Mouse (Mus musculus) left cerebral cortex, postnatal 14 days (tissue): ENCODE measurements around the gene Mxi1. TPM values are rescaled to one million over a fixed set of nuclear protein-coding genes. Genes with fewer than 3 reads are reported as not detected.
A peak's percentile ranks its signal among the peaks of the same experiment; 100 is the strongest.

Source experiments
- DNase-seq, 2 experiments: peaks; one replicate each; pipeline ENCODE4 v3.0.0; 2021 to 2022; ENCODE audit warnings: low spot score in 2 of 2, mixed read lengths in 1 of 2
- intact Hi-C: fragments of 180-260 bp; cut with DNase I; formaldehyde crosslinking; loops from one replicate; pipeline ENCODE4 v1.15.1; 2025
- total RNA-seq, 2 experiments: library from RNA; stranded (reverse); gene quantifications; 2 replicates each; pipeline ENCODE4 v1.2.3; 2021

The Mxi1 gene
- total RNA-seq, 2 experiments from 2014 or later: 80.7 to 83.7 TPM

GRCm38 (mm10) chr19:53408398-53408797, 98.1 kb downstream of the Mxi1 start:
- intact Hi-C loops: no loop called here
- DNase-seq: no peak

- no peak for DNase-seq
- intact Hi-C loops: no loop called here
These were observed 99.5 kb downstream of the Mxi1 start for GRCm38 (mm10) chr19:53409663-53410307.

GRCm38 (mm10) chr19:53412149-53412848, 102.0 kb downstream of the Mxi1 start:
- intact Hi-C loops: no loop called here
- no peak for DNase-seq

- DNase-seq: no peak
- intact Hi-C loops: no loop called here
These were observed 103.5 kb downstream of the Mxi1 start for GRCm38 (mm10) chr19:53413617-53414380.

- intact Hi-C loops: loop anchor here (5.0 kb wide), 1 partner anchor 118 kb away; no protein-coding TSS in a partner anchor
- DNase-seq: no peak
These were observed 104.3 kb downstream of the Mxi1 start for GRCm38 (mm10) chr19:53414650-53415049.

- intact Hi-C loops: loop anchor here (5.0 kb wide), 1 partner anchor 117 kb away; no protein-coding TSS in a partner anchor
- DNase-seq: peak; percentile 41 to 58
These were observed 104.9 kb downstream of the Mxi1 start for GRCm38 (mm10) chr19:53415198-53415597.

- DNase-seq: peak; percentile 23 to 37
- intact Hi-C loops: loop anchor here (5.0 kb wide), 1 partner anchor 112 kb away; no protein-coding TSS in a partner anchor
These were observed 109.5 kb downstream of the Mxi1 start for GRCm38 (mm10) chr19:53419834-53420233.

GRCm38 (mm10) chr19:53420924-53421582, 110.7 kb downstream of the Mxi1 start:
- intact Hi-C loops: no loop called here
- DNase-seq: peak; percentile 69 to 76

- no peak for DNase-seq
- intact Hi-C loops: no loop called here
These were observed 111.4 kb downstream of the Mxi1 start for GRCm38 (mm10) chr19:53421583-53422188.

GRCm38 (mm10) chr19:53422358-53423308, 112.3 kb downstream of the Mxi1 start:
- intact Hi-C loops: no loop called here
- no peak for DNase-seq

- intact Hi-C loops: no loop called here
- no peak for DNase-seq
These were observed 113.0 kb downstream of the Mxi1 start for GRCm38 (mm10) chr19:53423341-53423753.

GRCm38 (mm10) chr19:53423816-53424465, 113.6 kb downstream of the Mxi1 start:
- no peak for DNase-seq
- intact Hi-C loops: no loop called here

- intact Hi-C loops: loop anchor here (5.0 kb wide), 1 partner anchor 103 kb away; the partner anchor contains the start of gene Dusp5
- DNase-seq: no peak
These were observed 114.3 kb downstream of the Mxi1 start for GRCm38 (mm10) chr19:53424629-53425028.

Other genes starting within 250 kb of the Mxi1 start
- 100 to 1,000 TPM in 1 of 2 experiments, 10 to 100 TPM in 1; 89.0 to 102 TPM for gene Add3, start 170.1 kb upstream of the Mxi1 start, total RNA-seq
- gene Gm10197, start 61.2 kb downstream of the Mxi1 start, total RNA-seq: not detected
- 10 to 100 TPM; 35.3 to 36.2 TPM for gene Smndc1, start 80.1 kb downstream of the Mxi1 start, total RNA-seq
- 10 to 100 TPM in 1 of 2 experiments, 1 to 10 TPM in 1; 9.1 to 10.6 TPM for gene Dusp5, start 218.6 kb downstream of the Mxi1 start, total RNA-seq